Mouse (Mus musculus) testis, adult 2 months (tissue): Measurements from ENCODE around the gene Rspo4.

Experiments
- CTCF ChIP-seq: fragments of 200-500 bp; IDR thresholded peaks from 2 replicates; pipeline ENCODE4 v1.5.1; 2012; ENCODE audit warnings: low read depth, mild to moderate bottlenecking, inconsistent platforms, low read length, moderate library complexity; ENCODE audit not compliant: control insufficient read depth, insufficient read depth, insufficient replicate concordance
- POLR2A ChIP-seq: fragments of 200-500 bp; IDR thresholded peaks from 2 replicates; pipeline ENCODE4 v1.6.1; 2012; ENCODE audit warnings: low read depth, mild to moderate bottlenecking, inconsistent platforms, low read length, moderate library complexity; ENCODE audit not compliant: control insufficient read depth

DNA sequence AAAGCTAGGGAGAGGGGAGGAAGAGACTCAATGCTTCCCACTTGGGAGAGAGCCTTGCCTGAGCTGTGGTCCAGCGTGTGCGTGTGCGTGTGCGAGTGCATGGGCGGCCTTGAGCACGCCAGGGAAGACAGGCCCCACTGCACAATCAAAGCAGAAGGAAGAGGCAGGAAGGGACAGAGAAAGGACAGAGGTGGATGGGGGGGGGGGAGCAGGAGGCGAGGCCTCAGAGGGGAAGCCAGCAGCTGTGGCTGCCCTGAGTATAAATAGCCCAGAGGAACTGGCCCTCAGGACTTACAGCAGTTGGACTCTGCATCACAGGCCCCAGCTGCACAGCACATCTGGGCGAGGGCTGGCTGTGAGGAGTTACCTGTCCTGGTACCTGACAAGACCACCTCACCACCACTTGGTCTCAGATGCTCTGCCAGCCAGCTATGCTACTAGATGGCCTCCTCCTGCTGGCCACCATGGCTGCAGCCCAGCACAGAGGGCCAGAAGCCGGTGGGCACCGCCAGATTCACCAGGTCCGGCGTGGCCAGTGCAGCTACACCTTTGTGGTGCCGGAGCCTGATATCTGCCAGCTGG lies 68.3 kb downstream of the Rspo4 start, which contains the start of gene Angpt4:
- TF ChIP-seq CTCF (no peak), POLR2A (no peak)
